Mouse (Mus musculus): ENCODE data around the gene Olfr211. TPM values are rescaled to one million over a fixed set of nuclear protein-coding genes. Genes with fewer than 3 reads are reported as not detected.

Olfr211 gene
- polyA plus RNA-seq, 1 experiment from 2014 or later, result not detected

Other genes starting within 250 kb of the Olfr211 start
- 4.8 and 5.4 TPM in 2 replicates for gene Zfand4, start 224.9 kb upstream of the Olfr211 start, polyA plus RNA-seq (2014; fragmentation: Nextera tagmentation; extraction: Ambion mirVana)
- gene March8, start 151.1 kb upstream of the Olfr211 start, polyA plus RNA-seq (2014; fragmentation: Nextera tagmentation; extraction: Ambion mirVana), result 26.6 and 30.8 TPM in 2 replicates
- gene Alox5, start 27.9 kb upstream of the Olfr211 start, polyA plus RNA-seq (2014; fragmentation: Nextera tagmentation; extraction: Ambion mirVana), result 0.44 and 1.0 TPM in 2 replicates
- not detected in 2 replicates for gene Olfr212, start 17.4 kb downstream of the Olfr211 start, polyA plus RNA-seq (2014; fragmentation: Nextera tagmentation; extraction: Ambion mirVana)
- gene Olfr213, start 49.4 kb downstream of the Olfr211 start, polyA plus RNA-seq (2014; fragmentation: Nextera tagmentation; extraction: Ambion mirVana), result not detected in 2 replicates
- gene Gm5580, start 62.0 kb downstream of the Olfr211 start, polyA plus RNA-seq (2014; fragmentation: Nextera tagmentation; extraction: Ambion mirVana), result 0.35 and 0.44 TPM in 2 replicates
- gene Olfr214, start 65.1 kb downstream of the Olfr211 start, polyA plus RNA-seq (2014; fragmentation: Nextera tagmentation; extraction: Ambion mirVana), result not detected in 2 replicates
- gene Olfr215, start 95.1 kb downstream of the Olfr211 start, polyA plus RNA-seq (2014; fragmentation: Nextera tagmentation; extraction: Ambion mirVana), result not detected in 2 replicates
- gene Zfp422, start 139.9 kb downstream of the Olfr211 start, polyA plus RNA-seq (2014; fragmentation: Nextera tagmentation; extraction: Ambion mirVana), result 147 and 164 TPM in 2 replicates
- 24.1 and 26.1 TPM in 2 replicates for gene Depp1, start 161.5 kb downstream of the Olfr211 start, polyA plus RNA-seq (2014; fragmentation: Nextera tagmentation; extraction: Ambion mirVana)
- 12.6 and 13.8 TPM in 2 replicates for gene Rassf4, start 184.9 kb downstream of the Olfr211 start, polyA plus RNA-seq (2014; fragmentation: Nextera tagmentation; extraction: Ambion mirVana)
- 0.04 and 0.05 TPM in 2 replicates for gene Tmem72, start 227.8 kb downstream of the Olfr211 start, polyA plus RNA-seq (2014; fragmentation: Nextera tagmentation; extraction: Ambion mirVana)